Mouse (Mus musculus): ENCODE measurements at regions not wholly inside any gene's neighbourhood (a gene's known extent, or its start where the extent isn't known, plus 50 kb on each side); places are given as distances from the start of the nearest gene placed in this dataset.

DNA sequence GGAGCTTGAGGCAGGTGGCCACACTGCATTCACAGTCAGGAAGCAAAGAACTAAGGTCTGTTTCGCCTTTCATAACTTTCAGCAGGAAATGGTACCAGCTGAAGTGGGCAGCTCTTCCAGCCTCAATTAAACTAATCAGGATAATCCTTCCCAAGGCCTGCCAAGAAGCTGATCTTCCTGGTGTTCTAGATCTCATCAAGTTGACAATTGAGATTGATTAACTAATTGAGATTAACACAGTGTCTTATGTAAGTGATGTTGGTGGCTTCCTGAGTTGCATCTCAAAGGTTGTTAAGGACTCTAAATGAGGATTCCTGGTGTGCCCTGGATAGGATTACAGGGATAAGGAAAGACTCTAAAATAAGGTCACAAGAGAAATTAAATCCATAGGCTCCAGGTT lies 273.3 kb upstream of the Irx2 start:
- no peak for DNase-seq (ENCODE audit: low read depth, low spot score)
- in situ Hi-C loops (cut with MboI; ENCODE audit: low sequenced_read_pairs in 2 of 2, unreplicated experiment in 2 of 2), result no loop called here
- Histone ChIP-seq H3K9me3 (ENCODE audit: control insufficient read depth, insufficient read depth, low read depth, low read length) (no peaks in the 10 kb centered on the region), H3K27ac (ENCODE audit: insufficient read depth, low read depth, low read length, poor library complexity, severe bottlenecking) (no peak overlapping the region), H3K36me3 (ENCODE audit: control insufficient read depth, insufficient read depth, low read length, poor library complexity, severe bottlenecking) (no peaks in the 10 kb centered on the region), H3K4me3 (ENCODE audit: insufficient read depth in 1 of 2, low read depth in 1 of 2, low read length in 2 of 2, poor library complexity in 1 of 2, severe bottlenecking in 1 of 2) (no peak overlapping the region), H3K9ac (ENCODE audit: insufficient read depth, low read depth, low read length, poor library complexity, severe bottlenecking) (no peak overlapping the region), H3K4me1 (ENCODE audit: control insufficient read depth in 2 of 2, insufficient read depth in 2 of 2, low read length in 2 of 2, poor library complexity in 1 of 2) (no peaks in the 10 kb centered on the region; a peak in 1 of 4 replicates)
- no peak for TF ChIP-seq ZC3H11A (IDR thresholded peaks at IDR 0.05; ENCODE audit: borderline replicate concordance, low read depth, low read length)
- TF ChIP-seq CHD2 (IDR thresholded peaks at IDR 0.05; ENCODE audit: low read depth, low read length), result no peak
- no peak for TF ChIP-seq ZNF384 (IDR thresholded peaks at IDR 0.05; ENCODE audit: low read depth, low read length)
- no peak for TF ChIP-seq HCFC1 (IDR thresholded peaks at IDR 0.05; ENCODE audit: borderline replicate concordance, insufficient read depth, low read length)
- no peak for TF ChIP-seq MAFK (IDR thresholded peaks at IDR 0.05; ENCODE audit: insufficient read depth, low read depth, low read length)

DNA sequence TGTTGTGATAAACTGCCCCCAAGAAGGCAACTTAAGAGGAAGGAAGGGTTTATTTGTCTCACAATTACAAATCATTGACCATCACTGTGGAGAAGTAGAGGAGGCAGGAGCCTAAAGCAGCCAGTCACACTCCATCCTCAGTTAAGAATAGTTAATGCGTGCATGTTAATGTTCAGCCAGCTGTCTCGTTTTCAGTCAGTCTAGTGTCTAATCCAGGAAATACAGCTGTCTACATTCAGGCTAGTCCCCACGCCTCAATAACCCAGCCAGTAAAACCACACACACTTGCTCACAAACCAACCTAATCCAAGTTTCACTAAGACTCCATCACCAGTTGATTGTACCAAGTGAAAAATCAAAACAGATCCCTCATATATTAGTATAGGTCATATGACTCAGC lies 272.8 kb upstream of the Irx2 start:
- no peak overlapping the region for H3K4me3 ChIP-seq (ENCODE audit: insufficient read depth in 1 of 2, low read depth in 1 of 2, low read length in 2 of 2, poor library complexity in 1 of 2, severe bottlenecking in 1 of 2)
- no peak for DNase-seq (ENCODE audit: low read depth, low spot score)
- no peak overlapping the region for H3K27ac ChIP-seq (ENCODE audit: insufficient read depth, low read depth, low read length, poor library complexity, severe bottlenecking)
- TF ChIP-seq CHD2 (IDR thresholded peaks at IDR 0.05; ENCODE audit: low read depth, low read length), result no peak
- TF ChIP-seq HCFC1 (IDR thresholded peaks at IDR 0.05; ENCODE audit: borderline replicate concordance, insufficient read depth, low read length), result no peak
- TF ChIP-seq MAFK (IDR thresholded peaks at IDR 0.05; ENCODE audit: insufficient read depth, low read depth, low read length), result no peak
- no peak for TF ChIP-seq ZNF384 (IDR thresholded peaks at IDR 0.05; ENCODE audit: low read depth, low read length)
- no peak for TF ChIP-seq ZC3H11A (IDR thresholded peaks at IDR 0.05; ENCODE audit: borderline replicate concordance, low read depth, low read length)
- no peaks in the 10 kb centered on the region for H3K9me3 ChIP-seq (ENCODE audit: control insufficient read depth, insufficient read depth, low read depth, low read length)
- H3K9ac ChIP-seq (ENCODE audit: insufficient read depth, low read depth, low read length, poor library complexity, severe bottlenecking), result no peak overlapping the region
- in situ Hi-C loops (cut with MboI; ENCODE audit: low sequenced_read_pairs in 2 of 2, unreplicated experiment in 2 of 2), result no loop called here
- H3K4me1 ChIP-seq (ENCODE audit: control insufficient read depth in 2 of 2, insufficient read depth in 2 of 2, low read length in 2 of 2, poor library complexity in 1 of 2), result no peaks in the 10 kb centered on the region; a peak in 1 of 4 replicates
- H3K36me3 ChIP-seq (ENCODE audit: control insufficient read depth, insufficient read depth, low read length, poor library complexity, severe bottlenecking), result no peaks in the 10 kb centered on the region

DNA sequence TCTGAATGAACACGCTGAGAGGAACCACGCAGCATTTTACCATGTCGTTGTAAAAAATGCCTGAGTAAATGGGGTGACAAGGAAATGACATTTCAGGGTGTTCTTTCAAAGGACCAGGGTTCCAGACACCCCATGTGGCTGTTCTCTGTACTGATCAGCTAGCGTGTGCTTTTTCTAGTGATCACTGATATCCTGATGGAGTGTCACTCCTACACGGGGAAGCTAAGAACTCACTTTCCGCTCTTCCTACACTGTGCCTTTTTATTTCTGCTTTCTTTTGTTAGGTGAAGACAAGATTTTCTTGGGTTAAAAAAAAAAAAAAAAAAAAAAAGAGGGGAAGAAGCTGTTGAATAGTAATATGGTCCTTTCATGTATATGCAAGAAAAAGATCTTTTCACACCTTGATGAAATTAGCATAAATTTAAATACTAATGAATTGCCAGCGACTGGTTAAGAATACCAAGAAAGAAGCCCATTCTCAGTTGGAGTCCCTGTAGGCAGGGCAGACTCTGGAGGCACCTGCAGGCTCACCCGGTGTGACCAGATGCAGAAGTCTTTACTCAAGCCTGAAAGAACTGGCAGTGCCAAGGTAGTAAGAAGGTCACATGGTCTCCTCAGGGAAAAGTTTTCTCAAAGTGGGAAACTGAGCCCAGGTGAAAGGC lies 270.2 kb upstream of the Irx2 start:
- Histone ChIP-seq H3K9ac (ENCODE audit: insufficient read depth, low read depth, low read length, poor library complexity, severe bottlenecking) (no peak overlapping the region), H3K4me3 (ENCODE audit: insufficient read depth in 1 of 2, low read depth in 1 of 2, low read length in 2 of 2, poor library complexity in 1 of 2, severe bottlenecking in 1 of 2) (no peak overlapping the region), H3K4me1 (ENCODE audit: control insufficient read depth in 2 of 2, insufficient read depth in 2 of 2, low read length in 2 of 2, poor library complexity in 1 of 2) (no peaks in the 10 kb centered on the region; a peak in 1 of 4 replicates), H3K9me3 (ENCODE audit: control insufficient read depth, insufficient read depth, low read depth, low read length) (no peaks in the 10 kb centered on the region), H3K36me3 (ENCODE audit: control insufficient read depth, insufficient read depth, low read length, poor library complexity, severe bottlenecking) (no peaks in the 10 kb centered on the region), H3K27ac (ENCODE audit: insufficient read depth, low read depth, low read length, poor library complexity, severe bottlenecking) (no peak overlapping the region)
- TF ChIP-seq ZC3H11A (IDR thresholded peaks at IDR 0.05; ENCODE audit: borderline replicate concordance, low read depth, low read length) (no peak), ZNF384 (IDR thresholded peaks at IDR 0.05; ENCODE audit: low read depth, low read length) (0 out of 2 replicates have a peak, but pooled peaks have one; percentile 36)
- in situ Hi-C loops (cut with MboI; ENCODE audit: low sequenced_read_pairs in 2 of 2, unreplicated experiment in 2 of 2), result no loop called here
- DNase-seq (ENCODE audit: low read depth, low spot score), result no peak

DNA sequence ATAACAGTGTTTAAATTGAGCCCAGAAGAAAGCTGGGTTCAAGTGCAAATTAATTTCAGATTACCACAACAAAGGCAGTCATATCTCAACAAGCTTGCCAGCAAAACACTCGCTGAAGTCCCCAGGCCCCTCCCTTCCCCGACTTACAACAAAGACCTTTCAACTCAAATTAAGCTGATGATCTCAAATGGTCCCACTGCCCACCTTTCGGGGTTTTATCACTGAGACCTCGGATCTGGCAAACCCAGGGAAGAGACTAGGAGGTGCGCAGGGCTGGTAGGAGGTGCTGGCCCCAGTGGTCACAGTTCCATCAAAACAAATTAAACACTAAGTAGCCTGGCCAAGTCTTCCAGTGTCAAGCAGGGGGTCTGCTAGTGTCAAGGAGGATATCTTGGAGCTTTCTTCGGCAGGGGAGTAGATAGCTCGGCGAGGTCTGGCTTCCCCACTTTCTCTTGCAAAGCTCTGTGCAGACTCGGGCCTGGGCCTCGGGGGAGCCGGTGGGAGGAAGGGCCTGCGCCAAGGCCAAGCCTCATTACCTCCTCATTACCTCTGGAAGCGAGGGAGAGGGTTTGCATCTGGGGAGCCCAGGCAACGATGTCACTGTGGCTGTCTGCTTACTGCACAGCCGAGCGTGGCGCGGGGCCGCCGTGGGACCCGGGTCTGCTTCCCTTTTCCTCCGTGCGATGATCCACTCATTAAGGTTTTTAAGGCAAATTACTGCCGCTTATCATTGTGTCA lies 262.9 kb upstream of the Irx2 start:
- no peak overlapping the region for H3K9ac ChIP-seq (ENCODE audit: insufficient read depth, low read depth, low read length, poor library complexity, severe bottlenecking)
- no peaks in the 10 kb centered on the region for H3K4me1 ChIP-seq (ENCODE audit: control insufficient read depth in 2 of 2, insufficient read depth in 2 of 2, low read length in 2 of 2, poor library complexity in 1 of 2)
- TF ChIP-seq CHD2 (IDR thresholded peaks at IDR 0.05; ENCODE audit: low read depth, low read length), result no peak
- TF ChIP-seq ZNF384 (IDR thresholded peaks at IDR 0.05; ENCODE audit: low read depth, low read length), result no peak
- no peak for TF ChIP-seq ZC3H11A (IDR thresholded peaks at IDR 0.05; ENCODE audit: borderline replicate concordance, low read depth, low read length)
- no peak for TF ChIP-seq MAFK (IDR thresholded peaks at IDR 0.05; ENCODE audit: insufficient read depth, low read depth, low read length)
- no peak for TF ChIP-seq HCFC1 (IDR thresholded peaks at IDR 0.05; ENCODE audit: borderline replicate concordance, insufficient read depth, low read length)
- DNase-seq (ENCODE audit: low read depth, low spot score), result no peak
- no peak overlapping the region for H3K27ac ChIP-seq (ENCODE audit: insufficient read depth, low read depth, low read length, poor library complexity, severe bottlenecking)
- H3K9me3 ChIP-seq (ENCODE audit: control insufficient read depth, insufficient read depth, low read depth, low read length), result no peaks in the 10 kb centered on the region
- in situ Hi-C loops (cut with MboI; ENCODE audit: low sequenced_read_pairs in 2 of 2, unreplicated experiment in 2 of 2), result no loop called here
- no peak overlapping the region for H3K4me3 ChIP-seq (ENCODE audit: insufficient read depth in 1 of 2, low read depth in 1 of 2, low read length in 2 of 2, poor library complexity in 1 of 2, severe bottlenecking in 1 of 2)
- no peaks in the 10 kb centered on the region for H3K36me3 ChIP-seq (ENCODE audit: control insufficient read depth, insufficient read depth, low read length, poor library complexity, severe bottlenecking)

Measured in ES-E14 (cell line).